Mouse (Mus musculus): ENCODE results near the gene Antxr1. TPM values are rescaled to one million over a fixed set of nuclear protein-coding genes. Genes with fewer than 3 reads are reported as not detected.

Gene Antxr1
- total and polyA plus RNA-seq, 3 experiments = 4.8 to 8.5 (median 6.5) TPM

DNA sequence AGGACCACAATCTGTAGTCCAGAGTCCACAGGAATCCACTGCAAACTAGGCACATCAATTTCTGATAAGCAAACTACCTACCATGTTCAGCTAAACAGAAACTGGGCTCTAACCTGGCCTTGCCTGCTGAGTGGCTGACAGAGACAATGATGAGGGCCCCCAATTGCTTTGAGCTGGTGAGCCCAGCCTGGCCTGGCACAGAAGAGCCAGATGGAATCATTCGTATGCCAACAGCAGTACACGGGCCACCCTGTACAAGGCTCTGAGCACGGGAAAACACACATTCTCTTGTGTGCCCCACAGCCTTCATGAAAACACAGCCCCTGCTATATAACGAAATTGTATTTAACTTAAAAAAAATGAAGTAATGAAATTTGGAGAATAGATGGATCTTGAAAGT, 128.8 kb downstream of the Antxr1 start:
- H3K27me3 ChIP-seq (ENCODE audit: control insufficient read depth, insufficient read depth, low read length) = no peaks in the 10 kb centered on the region
- intact Hi-C loops (cut with DNase I) = loop anchor here (5.0 kb wide), 1 partner anchor 54 kb away; no protein-coding TSS in a partner anchor
- 94% methylated on average over 4 of the region's 4 CpGs for WGBS
- H3K27ac ChIP-seq = no peak overlapping the region
- H3K4me1 ChIP-seq (ENCODE audit: control insufficient read depth, insufficient read depth, low read length) = peaks cover 2% of the 10 kb centered on the region
- TF ChIP-seq CTCF (IDR thresholded peaks at IDR 0.05) = no peak
- DNase-seq = no peak
- no peak overlapping the region for H3K9ac ChIP-seq (ENCODE audit: low read depth, low read length)
- H3K36me3 ChIP-seq (ENCODE audit: control insufficient read depth, insufficient read depth, low read length) = no peaks in the 10 kb centered on the region
- no peaks in the 10 kb centered on the region for H3K79me2 ChIP-seq (replicated peaks; ENCODE audit: control insufficient read depth, insufficient read depth, low read length)
- H3K4me3 ChIP-seq = no peak overlapping the region

GRCm38 (mm10) chr6:87203467-87203866, 132.2 kb downstream of the Antxr1 start:
- H3K4me1 ChIP-seq (ENCODE audit: control insufficient read depth, insufficient read depth, low read length) = peaks cover 2% of the 10 kb centered on the region
- H3K36me3 ChIP-seq (ENCODE audit: control insufficient read depth, insufficient read depth, low read length) = no peaks in the 10 kb centered on the region
- H3K4me3 ChIP-seq = no peak overlapping the region
- DNase-seq = no peak
- intact Hi-C loops (cut with DNase I) = no loop called here
- H3K9ac ChIP-seq (ENCODE audit: low read depth, low read length) = no peak overlapping the region
- WGBS = 94% methylated on average over 4 of the region's 4 CpGs
- no peak overlapping the region for H3K27ac ChIP-seq
- H3K79me2 ChIP-seq (replicated peaks; ENCODE audit: control insufficient read depth, insufficient read depth, low read length) = no peaks in the 10 kb centered on the region
- no peak for TF ChIP-seq EP300 (IDR thresholded peaks at IDR 0.05; ENCODE audit: insufficient read depth, low read depth, low read length)
- no peak for TF ChIP-seq CTCF (IDR thresholded peaks at IDR 0.05)
- TF ChIP-seq POLR2A (IDR thresholded peaks at IDR 0.05; ENCODE audit: insufficient read depth, low read depth, low read length) = no peak
- H3K27me3 ChIP-seq (ENCODE audit: control insufficient read depth, insufficient read depth, low read length) = no peaks in the 10 kb centered on the region

DNA sequence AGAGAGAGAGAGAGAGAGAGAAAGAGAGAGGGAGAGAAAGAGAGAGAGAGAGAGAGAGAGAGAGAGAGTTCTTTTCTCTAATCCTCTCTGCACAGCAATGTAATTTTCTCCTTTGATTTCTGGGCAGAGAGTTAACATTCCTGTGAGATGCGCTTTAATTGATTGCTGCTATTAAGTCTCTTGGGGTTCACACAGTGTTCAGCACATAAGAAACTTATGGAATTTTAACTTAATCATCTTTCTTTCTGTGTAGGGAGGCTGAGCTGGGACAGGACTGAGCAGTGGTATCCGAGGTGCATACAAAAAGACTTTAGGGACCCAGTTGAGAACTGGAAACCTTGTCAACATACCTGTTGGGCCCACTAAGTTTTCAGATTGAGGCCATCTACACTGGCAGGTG, 132.6 kb downstream of the Antxr1 start:
- 79% methylated on average over 2 of the region's 2 CpGs for WGBS
- H3K36me3 ChIP-seq (ENCODE audit: control insufficient read depth, insufficient read depth, low read length) = no peaks in the 10 kb centered on the region
- H3K4me3 ChIP-seq = no peak overlapping the region
- H3K27me3 ChIP-seq (ENCODE audit: control insufficient read depth, insufficient read depth, low read length) = no peaks in the 10 kb centered on the region
- DNase-seq = no peak
- H3K9ac ChIP-seq (ENCODE audit: low read depth, low read length) = no peak overlapping the region
- no peak overlapping the region for H3K27ac ChIP-seq
- no peak for TF ChIP-seq CTCF (IDR thresholded peaks at IDR 0.05)
- TF ChIP-seq EP300 (IDR thresholded peaks at IDR 0.05; ENCODE audit: insufficient read depth, low read depth, low read length) = no peak
- no peak for TF ChIP-seq POLR2A (IDR thresholded peaks at IDR 0.05; ENCODE audit: insufficient read depth, low read depth, low read length)
- intact Hi-C loops (cut with DNase I) = no loop called here
- H3K79me2 ChIP-seq (replicated peaks; ENCODE audit: control insufficient read depth, insufficient read depth, low read length) = no peaks in the 10 kb centered on the region
- peaks cover 2% of the 10 kb centered on the region for H3K4me1 ChIP-seq (ENCODE audit: control insufficient read depth, insufficient read depth, low read length)

- no peaks in the 10 kb centered on the region for H3K27me3 ChIP-seq (ENCODE audit: control insufficient read depth, insufficient read depth, low read length)
- no peaks in the 10 kb centered on the region for H3K79me2 ChIP-seq (replicated peaks; ENCODE audit: control insufficient read depth, insufficient read depth, low read length)
- H3K4me3 ChIP-seq = no peak overlapping the region
- no peak overlapping the region for H3K27ac ChIP-seq
- H3K36me3 ChIP-seq (ENCODE audit: control insufficient read depth, insufficient read depth, low read length) = no peaks in the 10 kb centered on the region
- TF ChIP-seq EP300 (IDR thresholded peaks at IDR 0.05; ENCODE audit: insufficient read depth, low read depth, low read length) (no peak), POLR2A (IDR thresholded peaks at IDR 0.05; ENCODE audit: insufficient read depth, low read depth, low read length) (no peak), CTCF (IDR thresholded peaks at IDR 0.05) (no peak)
- intact Hi-C loops (cut with DNase I) = no loop called here
- H3K4me1 ChIP-seq (ENCODE audit: control insufficient read depth, insufficient read depth, low read length) = no peaks in the 10 kb centered on the region; the same call in none of the 2 replicates
- no peak for DNase-seq
- 75% methylated on average over 13 of the region's 13 CpGs for WGBS
- no peak overlapping the region for H3K9ac ChIP-seq (ENCODE audit: low read depth, low read length)
Observed at GRCm38 (mm10) chr6:87202048-87202605, 133.5 kb downstream of the Antxr1 start.

DNA sequence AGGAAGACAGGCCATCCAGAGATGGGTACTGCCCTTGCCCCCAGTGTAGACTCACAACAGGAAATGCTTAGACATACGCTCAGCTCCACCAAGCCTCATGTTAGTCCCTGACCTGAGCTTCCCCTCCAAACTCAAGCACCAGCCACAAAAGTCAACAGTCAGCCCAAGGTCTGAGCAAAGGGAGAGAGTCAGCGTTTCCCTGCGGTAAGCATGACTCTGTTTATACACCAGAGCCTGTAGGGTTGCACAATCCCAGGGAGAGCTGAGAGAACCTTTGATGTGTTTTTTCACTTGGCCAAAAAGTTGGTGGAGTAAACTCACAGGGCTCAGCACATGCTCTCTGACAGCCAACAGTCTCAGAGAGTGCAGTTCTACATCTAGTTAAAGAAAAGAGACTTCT, 145.9 kb downstream of the Antxr1 start:
- Histone ChIP-seq H3K36me3 (ENCODE audit: control insufficient read depth, insufficient read depth, low read length) (no peaks in the 10 kb centered on the region), H3K79me2 (replicated peaks; ENCODE audit: control insufficient read depth, insufficient read depth, low read length) (no peaks in the 10 kb centered on the region), H3K4me3 (no peak overlapping the region), H3K9ac (ENCODE audit: low read depth, low read length) (no peak overlapping the region), H3K27me3 (ENCODE audit: control insufficient read depth, insufficient read depth, low read length) (no peaks in the 10 kb centered on the region), H3K27ac (no peak overlapping the region), H3K4me1 (ENCODE audit: control insufficient read depth, insufficient read depth, low read length) (no peaks in the 10 kb centered on the region)
- WGBS = 68% methylated on average over 3 of the region's 3 CpGs
- intact Hi-C loops (cut with DNase I) = no loop called here
- peak in 1 of 2 experiments; percentile 32 for DNase-seq
- TF ChIP-seq EP300 (IDR thresholded peaks at IDR 0.05; ENCODE audit: insufficient read depth, low read depth, low read length) = no peak
- no peak for TF ChIP-seq POLR2A (IDR thresholded peaks at IDR 0.05; ENCODE audit: insufficient read depth, low read depth, low read length)
- no peak for TF ChIP-seq CTCF (IDR thresholded peaks at IDR 0.05)

- H3K27me3 ChIP-seq (ENCODE audit: control insufficient read depth, insufficient read depth, low read length) = no peaks in the 10 kb centered on the region
- peak; percentile 48 to 60 for DNase-seq
- TF ChIP-seq CTCF (IDR thresholded peaks at IDR 0.05) = 0 out of 2 replicates have a peak, but pooled peaks have one; percentile 15
- no peak for TF ChIP-seq POLR2A (IDR thresholded peaks at IDR 0.05; ENCODE audit: insufficient read depth, low read depth, low read length)
- H3K9ac ChIP-seq (ENCODE audit: low read depth, low read length) = no peak overlapping the region
- H3K79me2 ChIP-seq (replicated peaks; ENCODE audit: control insufficient read depth, insufficient read depth, low read length) = no peaks in the 10 kb centered on the region
- no peak overlapping the region for H3K4me3 ChIP-seq
- WGBS = 11% methylated on average over 12 of the region's 12 CpGs
- H3K36me3 ChIP-seq (ENCODE audit: control insufficient read depth, insufficient read depth, low read length) = no peaks in the 10 kb centered on the region
- intact Hi-C loops (cut with DNase I) = no loop called here
- 0 out of 2 replicates have a peak, but pooled peaks cover 1% of the 10 kb centered on the region for H3K4me1 ChIP-seq (ENCODE audit: control insufficient read depth, insufficient read depth, low read length)
- H3K27ac ChIP-seq = peak overlapping the region; percentile 29
Observed at GRCm38 (mm10) chr6:87186988-87187387, 148.6 kb downstream of the Antxr1 start.
